Mouse (Mus musculus) small intestine, adult 2 months (tissue): Measurements from ENCODE around the gene Mcat. TPM values are rescaled to one million over a fixed set of nuclear protein-coding genes. Genes with fewer than 3 reads are reported as not detected.

Source experiments
- H3K27ac ChIP-seq: fragments of 200-500 bp; 2 replicates; pipeline ENCODE4 v1.5.1; 2012; ENCODE audit warnings: low read depth, low read length, control low read depth, inconsistent platforms; ENCODE audit not compliant: insufficient read depth
- H3K27me3 ChIP-seq: fragments of 200-500 bp; 2 replicates; pipeline ENCODE4 v1.6.1; 2012; ENCODE audit warnings: mild to moderate bottlenecking, moderate library complexity, low read length, inconsistent platforms; ENCODE audit not compliant: control insufficient read depth, insufficient read depth
- H3K36me3 ChIP-seq: fragments of 200-500 bp; 2 replicates; pipeline ENCODE4 v1.6.1; 2012; ENCODE audit warnings: mild to moderate bottlenecking, low read length, control low read depth, inconsistent platforms; ENCODE audit not compliant: control insufficient read depth, insufficient read depth
- H3K4me1 ChIP-seq: fragments of 200-500 bp; 2 replicates; pipeline ENCODE4 v1.6.1; 2012; ENCODE audit warnings: low read length, inconsistent platforms, mixed read lengths; ENCODE audit not compliant: control insufficient read depth, insufficient read depth, insufficient read length
- H3K4me3 ChIP-seq: fragments of 200-500 bp; 2 replicates; pipeline ENCODE4 v1.5.1; 2012; ENCODE audit warnings: low read depth, mild to moderate bottlenecking, control low read depth, inconsistent platforms, low read length, moderate library complexity
- CTCF ChIP-seq: fragments of 200-500 bp; IDR thresholded peaks from 2 replicates; pipeline ENCODE4 v1.5.1; 2012; ENCODE audit warnings: low read depth, mild to moderate bottlenecking, control low read depth, inconsistent platforms, low read length, moderate library complexity, mixed read lengths; ENCODE audit not compliant: insufficient replicate concordance, insufficient read length; ENCODE audit errors: extremely low read depth
- POLR2A ChIP-seq: fragments of 200-500 bp; IDR thresholded peaks from 2 replicates; pipeline ENCODE4 v1.6.1; 2012; ENCODE audit warnings: low read depth, mild to moderate bottlenecking, control low read depth, inconsistent platforms, low read length, moderate library complexity
- WGBS: fragments of 180-500 bp; shearing (Covaris S2); methylation state at CpG from one replicate; pipeline ENCODE4 v1.1.7; 2018; 5-methylcytosine and 5-hydroxymethylcytosine counted together
- polyA plus RNA-seq: library from polyadenylated mRNA; depleted of rRNA; stranded (reverse); fragments of >200 nt; gene quantifications from 2 replicates; pipeline ENCODE4 v1.2.3, GENCODE M21; 2012

Gene Mcat
- polyA plus RNA-seq, 1 experiment = 15.1 TPM

GRCm38 (mm10) chr15:83592260-83593188 is 28.9 kb upstream of the Mcat start:
- no peaks in the 10 kb centered on the region for H3K27me3 ChIP-seq
- H3K36me3 ChIP-seq = no peaks in the 10 kb centered on the region
- no peak overlapping the region for H3K4me3 ChIP-seq
- H3K27ac ChIP-seq = no peak overlapping the region
- TF ChIP-seq POLR2A (no peak), CTCF (no peak)
- WGBS = 64% methylated on average over 8 of the region's 8 CpGs
- H3K4me1 ChIP-seq = peaks cover 10% of the 10 kb centered on the region

GRCm38 (mm10) chr15:83591758-83592157 is 28.2 kb upstream of the Mcat start:
- WGBS = 82% methylated on average over 6 of the region's 6 CpGs
- H3K36me3 ChIP-seq = peaks cover 3% of the 10 kb centered on the region; the same call in 1 of the 2 replicates
- peaks cover 10% of the 10 kb centered on the region for H3K4me1 ChIP-seq
- no peak overlapping the region for H3K4me3 ChIP-seq
- no peak overlapping the region for H3K27ac ChIP-seq
- H3K27me3 ChIP-seq = no peaks in the 10 kb centered on the region
- TF ChIP-seq POLR2A (no peak), CTCF (no peak)

- Histone ChIP-seq H3K36me3 (peaks cover 11% of the 10 kb centered on the region), H3K4me1 (peaks cover 10% of the 10 kb centered on the region), H3K27ac (peak overlapping the region; percentile 53; the same call in 1 of the 2 replicates), H3K27me3 (no peaks in the 10 kb centered on the region), H3K4me3 (no peak overlapping the region)
- WGBS = 72% methylated on average over 4 of the region's 4 CpGs
- no peak for TF ChIP-seq CTCF
- no peak for TF ChIP-seq POLR2A
Observed at GRCm38 (mm10) chr15:83590841-83591240, 27.3 kb upstream of the Mcat start.

- Histone ChIP-seq H3K27ac (no peak overlapping the region), H3K4me1 (no peaks in the 10 kb centered on the region), H3K36me3 (peaks cover 35% of the 10 kb centered on the region), H3K4me3 (no peak overlapping the region), H3K27me3 (no peaks in the 10 kb centered on the region)
- WGBS = 87% methylated on average over 6 of the region's 6 CpGs
- TF ChIP-seq CTCF (no peak), POLR2A (no peak)
Observed at GRCm38 (mm10) chr15:83584741-83585220, 21.2 kb upstream of the Mcat start.

GRCm38 (mm10) chr15:83583419-83584156 is 20.0 kb upstream of the Mcat start:
- H3K4me3 ChIP-seq = no peak overlapping the region
- no peaks in the 10 kb centered on the region for H3K4me1 ChIP-seq
- no peaks in the 10 kb centered on the region for H3K27me3 ChIP-seq
- H3K27ac ChIP-seq = no peak overlapping the region
- TF ChIP-seq POLR2A (no peak), CTCF (peak; percentile 50; the same call in 1 of the 2 replicates)
- WGBS = 68% methylated on average over 8 of the region's 8 CpGs
- H3K36me3 ChIP-seq = peaks cover 37% of the 10 kb centered on the region

GRCm38 (mm10) chr15:83582931-83583330 is 19.3 kb upstream of the Mcat start:
- H3K36me3 ChIP-seq = peaks cover 37% of the 10 kb centered on the region
- WGBS = 88% methylated on average over 4 of the region's 4 CpGs

More at GRCm38 (mm10) chr15:83582931-83583330, 19.3 kb upstream of the Mcat start:
- Histone ChIP-seq H3K4me1 (no peaks in the 10 kb centered on the region), H3K27me3 (no peaks in the 10 kb centered on the region), H3K27ac (no peak overlapping the region), H3K4me3 (no peak overlapping the region)
- TF ChIP-seq CTCF = no peak
- TF ChIP-seq POLR2A = no peak
